Mouse (Mus musculus): ENCODE results near the gene Hdac11. TPM values are rescaled to one million over a fixed set of nuclear protein-coding genes. Genes with fewer than 3 reads are reported as not detected.

Hdac11 gene
- polyA plus RNA-seq, 1 experiment = 39.3 TPM

DNA sequence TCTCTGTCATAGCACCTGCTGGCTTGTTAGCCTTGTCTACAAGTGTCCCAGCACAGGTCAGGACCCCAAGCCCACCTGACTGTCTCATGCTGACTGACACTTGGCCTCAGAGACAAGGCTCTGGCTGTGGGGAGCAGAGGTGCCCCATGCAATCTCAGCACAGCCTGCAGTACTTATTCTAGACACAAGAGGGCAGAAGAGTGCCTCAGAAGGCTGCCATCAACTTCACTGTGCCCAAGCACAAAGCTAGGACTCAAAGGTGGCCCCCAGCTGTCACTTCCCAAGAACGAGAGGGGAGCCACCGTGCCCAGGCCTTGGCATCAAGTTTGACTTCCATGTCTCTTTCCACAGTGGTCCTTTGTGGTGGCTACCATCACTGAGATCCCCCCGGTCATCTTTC, 8.7 kb downstream of the Hdac11 start:
- TF ChIP-seq MYOG (IDR thresholded peaks at IDR 0.05; ENCODE audit: control insufficient read depth in 1 of 3, insufficient read depth in 1 of 3, insufficient read length in 2 of 3, low read depth in 2 of 3) (peak in 1 of 3 experiments; percentile 56), POLR2A (IDR thresholded peaks at IDR 0.05; ENCODE audit: insufficient read length, low read depth) (no peak), TCF12 (IDR thresholded peaks at IDR 0.05; ENCODE audit: insufficient read depth, poor library complexity, severe bottlenecking) (no peak), MYOD1 (IDR thresholded peaks at IDR 0.05; ENCODE audit: control insufficient read depth in 1 of 3, insufficient read length in 2 of 3, low read depth in 2 of 3) (no peak), REST (IDR thresholded peaks at IDR 0.05; ENCODE audit: insufficient read depth, insufficient read length) (no peak), E2F4 (IDR thresholded peaks at IDR 0.05; ENCODE audit: insufficient read depth) (no peak), POLR2AphosphoS2 (IDR thresholded peaks at IDR 0.05; ENCODE audit: insufficient read length, low read depth) (peak; percentile 49), MAX (IDR thresholded peaks at IDR 0.05; ENCODE audit: low read depth) (no peak), CEBPB (IDR thresholded peaks at IDR 0.05; ENCODE audit: insufficient read depth, poor library complexity, severe bottlenecking) (no peak), SRF (IDR thresholded peaks at IDR 0.05; ENCODE audit: control insufficient read depth, insufficient read length, low read depth) (no peak)
- Histone ChIP-seq H3K79me2 (ENCODE audit: control insufficient read depth, insufficient read depth) (no peaks in the 10 kb centered on the region), H3K27me3 (ENCODE audit: control insufficient read depth, insufficient read depth, insufficient read length) (no peaks in the 10 kb centered on the region)

DNA sequence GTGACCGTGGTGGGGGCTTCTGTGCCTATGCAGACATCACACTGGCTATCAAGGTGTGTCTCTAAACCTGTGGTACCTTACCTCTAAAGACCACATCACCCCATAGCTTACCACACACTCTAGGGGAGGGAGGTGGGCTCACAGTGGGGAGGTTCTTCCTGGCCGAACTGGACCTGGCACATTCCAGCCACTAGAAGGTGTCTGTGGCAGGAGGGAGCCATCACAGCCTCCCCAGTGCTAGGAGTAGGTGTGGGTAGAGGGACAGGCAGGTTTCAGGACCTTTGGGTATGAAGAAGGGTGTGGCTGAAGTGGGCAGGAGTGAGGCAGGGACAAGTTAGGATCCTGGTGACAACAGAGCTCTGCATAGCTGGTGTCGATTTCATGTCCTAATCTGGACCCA, 11.4 kb downstream of the Hdac11 start:
- no peak for TF ChIP-seq TCF12 (IDR thresholded peaks at IDR 0.05; ENCODE audit: insufficient read depth, poor library complexity, severe bottlenecking)
- no peak for TF ChIP-seq TCF3 (IDR thresholded peaks at IDR 0.05; ENCODE audit: insufficient read length, low read depth)
- TF ChIP-seq CEBPB (IDR thresholded peaks at IDR 0.05; ENCODE audit: insufficient read depth, poor library complexity, severe bottlenecking) = no peak

More for the DNA sequence above, 8.7 kb downstream of the Hdac11 start:
- H3K36me3 ChIP-seq (ENCODE audit: control insufficient read depth, insufficient read depth) = no peaks in the 10 kb centered on the region
- no peak overlapping the region for H3ac ChIP-seq (ENCODE audit: control insufficient read depth, insufficient read length)
- no peak overlapping the region for H3K4me3 ChIP-seq
- no peak overlapping the region for H3K4me2 ChIP-seq (ENCODE audit: low read depth)

DNA sequence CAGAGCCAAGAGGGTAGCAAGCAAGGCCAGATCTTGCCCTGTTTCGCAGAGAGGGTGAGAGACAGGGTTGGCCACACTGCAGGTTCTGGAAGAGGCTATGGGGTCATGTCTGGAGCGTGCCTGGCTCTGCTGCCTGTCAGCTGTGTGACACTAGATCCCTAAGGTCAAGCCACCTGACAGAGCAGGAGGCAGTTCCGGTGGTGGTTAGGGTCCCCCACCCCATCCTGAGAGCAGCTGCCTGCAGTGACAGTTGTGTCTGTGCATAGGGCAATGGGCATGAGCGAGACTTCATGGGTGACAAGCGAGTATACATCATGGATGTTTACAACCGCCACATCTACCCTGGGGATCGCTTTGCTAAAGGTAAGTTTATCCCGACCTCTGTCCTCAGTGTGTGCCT, 12.7 kb downstream of the Hdac11 start:
- H3K27me3 ChIP-seq (ENCODE audit: control insufficient read depth, insufficient read depth, insufficient read length) = no peaks in the 10 kb centered on the region
- H3K79me2 ChIP-seq (ENCODE audit: control insufficient read depth, insufficient read depth) = no peaks in the 10 kb centered on the region
- no peak overlapping the region for H3K4me3 ChIP-seq
- no peak overlapping the region for H3K4me2 ChIP-seq (ENCODE audit: low read depth)
- no peak overlapping the region for H3ac ChIP-seq (ENCODE audit: control insufficient read depth, insufficient read length)
- no peak for TF ChIP-seq USF1 (IDR thresholded peaks at IDR 0.05; ENCODE audit: low read depth)
- TF ChIP-seq MYOD1 (IDR thresholded peaks at IDR 0.05; ENCODE audit: control insufficient read depth in 1 of 3, insufficient read length in 2 of 3, low read depth in 2 of 3) = peak; percentile 28 to 88 (median 30)
- peak in 2 of 3 experiments; percentile 60 to 94 for TF ChIP-seq MYOG (IDR thresholded peaks at IDR 0.05; ENCODE audit: control insufficient read depth in 1 of 3, insufficient read depth in 1 of 3, insufficient read length in 2 of 3, low read depth in 2 of 3)
- peak; percentile 25 for TF ChIP-seq TCF3 (IDR thresholded peaks at IDR 0.05; ENCODE audit: insufficient read length, low read depth)
- H3K36me3 ChIP-seq (ENCODE audit: control insufficient read depth, insufficient read depth) = no peaks in the 10 kb centered on the region

More for the DNA sequence above, 11.4 kb downstream of the Hdac11 start:
- Histone ChIP-seq H3K4me3 (no peak overlapping the region), H3ac (ENCODE audit: control insufficient read depth, insufficient read length) (no peak overlapping the region), H3K4me2 (ENCODE audit: low read depth) (no peak overlapping the region), H3K27me3 (ENCODE audit: control insufficient read depth, insufficient read depth, insufficient read length) (no peaks in the 10 kb centered on the region), H3K79me2 (ENCODE audit: control insufficient read depth, insufficient read depth) (no peaks in the 10 kb centered on the region), H3K36me3 (ENCODE audit: control insufficient read depth, insufficient read depth) (no peaks in the 10 kb centered on the region)

DNA sequence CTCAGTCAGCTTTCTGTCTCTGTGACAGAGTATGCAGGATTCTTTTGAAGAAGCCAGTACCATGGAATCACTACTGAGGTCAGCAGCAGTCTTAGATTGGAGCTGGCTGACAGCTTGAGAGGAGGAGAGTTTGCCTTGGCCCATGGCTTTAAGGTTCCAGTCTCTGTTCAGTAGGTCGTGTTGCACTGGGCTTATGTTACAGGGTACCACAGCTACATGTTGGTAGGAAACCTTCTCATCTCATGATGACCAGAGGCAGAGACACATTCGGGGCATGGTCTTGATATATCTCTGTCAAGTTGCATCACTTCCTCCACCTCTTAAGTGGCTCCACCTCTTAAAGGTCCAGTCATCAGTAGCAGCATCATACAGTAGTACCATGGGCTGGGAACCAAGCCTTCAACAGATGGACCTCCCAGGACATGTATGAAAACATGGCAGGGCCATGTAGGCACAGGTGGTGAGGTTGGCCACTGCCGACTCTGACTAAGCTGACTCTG, 15.0 kb downstream of the Hdac11 start:
- Histone ChIP-seq H3K27me3 (ENCODE audit: control insufficient read depth, insufficient read depth, insufficient read length) (no peaks in the 10 kb centered on the region), H3K36me3 (ENCODE audit: control insufficient read depth, insufficient read depth) (no peaks in the 10 kb centered on the region), H3K79me2 (ENCODE audit: control insufficient read depth, insufficient read depth) (no peaks in the 10 kb centered on the region), H3ac (ENCODE audit: control insufficient read depth, insufficient read length) (no peak overlapping the region), H3K4me2 (ENCODE audit: low read depth) (peak overlapping the region; percentile 69), H3K4me3 (peak overlapping the region; percentile 22)
- TF ChIP-seq POLR2A (IDR thresholded peaks at IDR 0.05; ENCODE audit: insufficient read length, low read depth) (peak; percentile 78), MYOD1 (IDR thresholded peaks at IDR 0.05; ENCODE audit: control insufficient read depth in 1 of 3, insufficient read length in 2 of 3, low read depth in 2 of 3) (no peak), E2F4 (IDR thresholded peaks at IDR 0.05; ENCODE audit: insufficient read depth) (no peak), CEBPB (IDR thresholded peaks at IDR 0.05; ENCODE audit: insufficient read depth, poor library complexity, severe bottlenecking) (peak; percentile 67; the same call in 1 of the 2 replicates), POLR2AphosphoS2 (IDR thresholded peaks at IDR 0.05; ENCODE audit: insufficient read length, low read depth) (peak; percentile 82), USF1 (IDR thresholded peaks at IDR 0.05; ENCODE audit: low read depth) (no peak)

GRCm38 (mm10) chr6:91172381-91172780, 15.9 kb downstream of the Hdac11 start:
- TF ChIP-seq SRF (IDR thresholded peaks at IDR 0.05; ENCODE audit: control insufficient read depth, insufficient read length, low read depth) (no peak), E2F4 (IDR thresholded peaks at IDR 0.05; ENCODE audit: insufficient read depth) (no peak), CEBPB (IDR thresholded peaks at IDR 0.05; ENCODE audit: insufficient read depth, poor library complexity, severe bottlenecking) (no peak), MAX (IDR thresholded peaks at IDR 0.05; ENCODE audit: low read depth) (no peak), USF1 (IDR thresholded peaks at IDR 0.05; ENCODE audit: low read depth) (no peak), TCF12 (IDR thresholded peaks at IDR 0.05; ENCODE audit: insufficient read depth, poor library complexity, severe bottlenecking) (no peak), MYOG (IDR thresholded peaks at IDR 0.05; ENCODE audit: control insufficient read depth in 1 of 3, insufficient read depth in 1 of 3, insufficient read length in 2 of 3, low read depth in 2 of 3) (no peak), POLR2A (IDR thresholded peaks at IDR 0.05; ENCODE audit: insufficient read length, low read depth) (no peak), MYOD1 (IDR thresholded peaks at IDR 0.05; ENCODE audit: control insufficient read depth in 1 of 3, insufficient read length in 2 of 3, low read depth in 2 of 3) (no peak), POLR2AphosphoS2 (IDR thresholded peaks at IDR 0.05; ENCODE audit: insufficient read length, low read depth) (no peak), REST (IDR thresholded peaks at IDR 0.05; ENCODE audit: insufficient read depth, insufficient read length) (no peak), TCF3 (IDR thresholded peaks at IDR 0.05; ENCODE audit: insufficient read length, low read depth) (no peak)

More at GRCm38 (mm10) chr6:91172381-91172780, 15.9 kb downstream of the Hdac11 start:
- Histone ChIP-seq H3K4me3 (no peak overlapping the region), H3K36me3 (ENCODE audit: control insufficient read depth, insufficient read depth) (no peaks in the 10 kb centered on the region), H3K27me3 (ENCODE audit: control insufficient read depth, insufficient read depth, insufficient read length) (no peaks in the 10 kb centered on the region), H3K79me2 (ENCODE audit: control insufficient read depth, insufficient read depth) (no peaks in the 10 kb centered on the region), H3K4me2 (ENCODE audit: low read depth) (no peak overlapping the region), H3ac (ENCODE audit: control insufficient read depth, insufficient read length) (no peak overlapping the region)
